Mouse (Mus musculus) brown adipose tissue, adult 24 weeks (tissue): ENCODE data around the gene Nlrx1. TPM values are rescaled to one million over a fixed set of nuclear protein-coding genes. Genes with fewer than 3 reads are reported as not detected.

Source experiments
- H3K27ac ChIP-seq: fragments of 200-500 bp; replicated peaks from 2 replicates; pipeline ENCODE4 v1.5.1; 2012; ENCODE audit warnings: low read depth, mild to moderate bottlenecking, low read length
- H3K4me1 ChIP-seq: fragments of 200-500 bp; 2 replicates; pipeline ENCODE4 v1.6.1; 2012; ENCODE audit warnings: low read length, mixed read lengths; ENCODE audit not compliant: control insufficient read depth, insufficient read depth, insufficient read length
- H3K4me3 ChIP-seq: fragments of 200-500 bp; 2 replicates; pipeline ENCODE4 v1.5.1; 2012; ENCODE audit warnings: low read depth, mild to moderate bottlenecking, low read length, moderate library complexity; ENCODE audit not compliant: insufficient read depth
- polyA plus RNA-seq: library from polyadenylated mRNA; stranded (reverse); fragments of >200 nt; gene quantifications from 2 replicates; pipeline ENCODE4 v1.2.4, GENCODE M21; 2012; ENCODE audit not compliant: missing spikeins, insufficient read depth, insufficient read length

Gene Nlrx1
- polyA plus RNA-seq, 1 experiment, result 8.7 TPM

- peak overlapping the region; percentile 52 for H3K4me3 ChIP-seq
- H3K27ac ChIP-seq, result peak overlapping the region; percentile 61
- H3K4me1 ChIP-seq, result peaks cover 6% of the 10 kb centered on the region
These were observed 33.6 kb downstream of the Nlrx1 start for GRCm38 (mm10) chr9:44234479-44235427.

DNA sequence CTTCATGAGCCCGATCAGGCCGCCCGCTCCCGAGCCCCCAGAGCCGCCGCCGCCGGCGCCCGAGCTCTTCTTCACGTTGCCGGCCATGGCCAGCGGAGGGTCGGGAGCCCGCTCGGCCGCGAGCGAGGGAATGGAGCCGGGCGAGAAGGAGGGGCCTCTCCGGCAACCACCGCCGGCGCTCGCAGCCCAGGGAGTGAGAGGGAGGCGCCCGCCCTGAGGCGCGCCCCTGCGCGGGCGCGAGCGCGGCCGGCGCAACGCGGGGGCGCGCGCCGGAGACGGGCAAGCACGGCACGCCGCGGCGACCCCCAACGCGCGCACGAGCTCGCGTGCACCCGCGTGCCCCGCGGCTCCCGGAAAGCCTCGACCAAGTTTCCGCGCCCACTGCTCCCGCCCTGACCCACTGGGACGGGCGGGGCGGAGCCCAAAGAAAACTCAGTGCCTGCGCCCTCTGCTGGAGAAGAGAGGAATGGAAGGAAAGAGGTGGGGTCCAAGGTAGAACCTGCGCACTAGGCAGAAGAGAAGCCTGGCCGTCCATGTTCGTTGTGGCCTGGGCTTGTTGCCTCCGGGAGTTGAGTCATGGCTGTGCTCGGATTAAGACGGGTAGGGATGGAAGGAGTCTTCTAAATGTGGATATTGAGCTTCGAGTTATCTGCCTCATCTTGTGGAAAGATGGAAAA lies 34.5 kb downstream of the Nlrx1 start, which contains the start of gene Cbl:
TSS of gene Cbl (minus strand) at position 248 of the 677 bp plus-strand sequence.
- Histone ChIP-seq H3K27ac (peak within 1 kb of the TSS; percentile 61), H3K4me1 (peaks cover 6% of the 10 kb centered on the region), H3K4me3 (peak within 1 kb of the TSS; percentile 79)

GRCm38 (mm10) chr9:44233021-44233801 lies 35.2 kb downstream of the Nlrx1 start:
- H3K4me1 ChIP-seq, result peaks cover 6% of the 10 kb centered on the region
- peak overlapping the region; percentile 79 for H3K4me3 ChIP-seq
- peak overlapping the region; percentile 53 for H3K27ac ChIP-seq

- Histone ChIP-seq H3K4me1 (peaks cover 6% of the 10 kb centered on the region), H3K27ac (0 out of 2 replicates have a peak overlapping the region, but pooled peaks have one; percentile 11), H3K4me3 (no peak overlapping the region)
These were observed 36.8 kb downstream of the Nlrx1 start for GRCm38 (mm10) chr9:44231609-44232008.

DNA sequence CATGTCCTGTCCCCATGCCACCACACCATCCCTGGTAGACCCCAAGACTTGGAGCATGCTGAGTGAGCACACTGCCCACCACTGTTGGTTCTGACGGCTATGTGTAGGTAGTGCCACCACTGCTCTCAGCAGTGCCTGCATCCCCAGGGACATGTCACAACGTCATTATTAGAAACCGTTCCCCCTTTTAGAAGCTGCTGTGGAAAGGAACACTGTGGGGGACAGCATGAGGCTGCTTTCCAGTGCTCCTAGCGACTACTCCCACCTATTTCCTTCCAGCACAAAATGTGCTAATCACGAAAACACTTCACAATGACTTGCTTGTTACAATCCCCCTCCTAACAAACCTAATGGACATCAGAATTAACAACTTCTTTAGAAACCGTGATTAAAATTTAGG lies 42.4 kb downstream of the Nlrx1 start:
- H3K27ac ChIP-seq, result no peak overlapping the region
- H3K4me3 ChIP-seq, result no peak overlapping the region
- peaks cover 9% of the 10 kb centered on the region for H3K4me1 ChIP-seq

- Histone ChIP-seq H3K4me3 (no peak overlapping the region), H3K27ac (no peak overlapping the region), H3K4me1 (0 out of 2 replicates have a peak, but pooled peaks cover 2% of the 10 kb centered on the region)
These were observed 54.9 kb downstream of the Nlrx1 start for GRCm38 (mm10) chr9:44213538-44213937.

GRCm38 (mm10) chr9:44212406-44212805 lies 56.0 kb downstream of the Nlrx1 start:
- Histone ChIP-seq H3K4me3 (no peak overlapping the region), H3K4me1 (0 out of 2 replicates have a peak, but pooled peaks cover 2% of the 10 kb centered on the region), H3K27ac (no peak overlapping the region)

DNA sequence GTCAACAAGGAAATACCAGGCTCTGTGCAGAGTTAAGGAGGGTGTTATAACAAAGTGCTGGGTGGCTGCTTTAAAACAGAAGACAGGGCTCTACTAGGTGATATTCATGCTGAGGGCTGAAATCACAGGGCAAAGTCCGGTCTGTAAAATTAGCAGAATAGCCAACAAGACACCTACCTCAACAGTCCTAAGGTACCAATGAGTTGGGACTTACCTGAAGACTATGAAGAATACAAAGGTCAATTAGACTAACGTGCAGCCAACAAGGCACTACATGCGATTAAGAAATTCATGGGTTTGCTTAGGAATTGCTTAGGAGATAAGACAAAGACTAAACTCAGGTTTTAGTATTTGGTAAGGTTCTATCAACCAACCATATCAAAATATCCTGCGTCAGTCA lies 59.0 kb downstream of the Nlrx1 start:
- H3K4me1 ChIP-seq, result peaks cover 7% of the 10 kb centered on the region; the same call in 1 of the 2 replicates
- no peak overlapping the region for H3K4me3 ChIP-seq
- no peak overlapping the region for H3K27ac ChIP-seq

- Histone ChIP-seq H3K4me3 (no peak overlapping the region), H3K4me1 (peaks cover 7% of the 10 kb centered on the region; the same call in 1 of the 2 replicates), H3K27ac (no peak overlapping the region)
These were observed 60.6 kb downstream of the Nlrx1 start for GRCm38 (mm10) chr9:44207840-44208239.

Other genes starting within 250 kb of the Nlrx1 start
- 13.4 and 13.9 TPM in 2 replicates for gene Thy1, start 225.2 kb downstream of the Nlrx1 start, polyA plus RNA-seq
- 7.2 and 11.1 TPM in 2 replicates for gene Usp2, start 201.6 kb downstream of the Nlrx1 start, polyA plus RNA-seq
- gene Mfrp, start 166.9 kb downstream of the Nlrx1 start, polyA plus RNA-seq, result not detected in 2 replicates
- 3.6 and 3.7 TPM in 2 replicates for gene C1qtnf5, start 161.4 kb downstream of the Nlrx1 start, polyA plus RNA-seq
- not detected in 2 replicates for gene Gm49380, start 155.1 kb downstream of the Nlrx1 start, polyA plus RNA-seq
- 8.7 and 10.4 TPM in 2 replicates for gene Rnf26, start 155.1 kb downstream of the Nlrx1 start, polyA plus RNA-seq
- 27.8 and 28.1 TPM in 2 replicates for gene Mcam, start 134.1 kb downstream of the Nlrx1 start, polyA plus RNA-seq
- gene Cbl, start 34.5 kb downstream of the Nlrx1 start, polyA plus RNA-seq, result 10.8 and 11.6 TPM in 2 replicates
- not detected in 2 replicates for gene Ccdc153, start 27.9 kb downstream of the Nlrx1 start, polyA plus RNA-seq
- gene Pdzd3, start 17.1 kb downstream of the Nlrx1 start, polyA plus RNA-seq, result not detected in 2 replicates
- gene Abcg4, start 20.0 kb upstream of the Nlrx1 start, polyA plus RNA-seq, result 0.36 TPM in 1 of 2 replicates, not detected in the other
- 4.7 and 5.1 TPM in 2 replicates for gene Hinfp, start 37.1 kb upstream of the Nlrx1 start, polyA plus RNA-seq
- 9.7 and 11.8 TPM in 2 replicates for gene C2cd2l, start 51.7 kb upstream of the Nlrx1 start, polyA plus RNA-seq
- gene Dpagt1, start 57.4 kb upstream of the Nlrx1 start, polyA plus RNA-seq, result 14.6 and 17.9 TPM in 2 replicates
- gene H2afx, start 66.1 kb upstream of the Nlrx1 start, polyA plus RNA-seq, result 2.9 and 4.8 TPM in 2 replicates
- gene Hmbs, start 75.6 kb upstream of the Nlrx1 start, polyA plus RNA-seq, result 58.0 and 61.8 TPM in 2 replicates
- 19.2 and 25.3 TPM in 2 replicates for gene Vps11, start 93.1 kb upstream of the Nlrx1 start, polyA plus RNA-seq
- gene Hyou1, start 110.9 kb upstream of the Nlrx1 start, polyA plus RNA-seq, result 30.8 and 42.2 TPM in 2 replicates
- gene Slc37a4, start 128.3 kb upstream of the Nlrx1 start, polyA plus RNA-seq, result 19.2 and 21.2 TPM in 2 replicates
- gene Rps25, start 138.5 kb upstream of the Nlrx1 start, polyA plus RNA-seq, result 1,821 and 1,946 TPM in 2 replicates
- 112 and 145 TPM in 2 replicates for gene Trappc4, start 139.0 kb upstream of the Nlrx1 start, polyA plus RNA-seq
- 7.3 and 11.1 TPM in 2 replicates for gene Ccdc84, start 150.0 kb upstream of the Nlrx1 start, polyA plus RNA-seq
- not detected in 2 replicates for gene Foxr1, start 172.5 kb upstream of the Nlrx1 start, polyA plus RNA-seq
- gene Upk2, start 186.4 kb upstream of the Nlrx1 start, polyA plus RNA-seq, result not detected in 2 replicates
- gene Bcl9l, start 214.2 kb upstream of the Nlrx1 start, polyA plus RNA-seq, result 19.2 and 24.4 TPM in 2 replicates